Mouse (Mus musculus) cerebellum, adult 18-20 months (tissue): ENCODE results near the gene Hdac5.

Experiments
- DNase-seq, 2 experiments: peaks; one replicate each; pipeline ENCODE4 v3.0.0; 2021

Hdac5 gene

GRCm38 (mm10) chr11:102214430-102215156 is 15.4 kb downstream of the Hdac5 start:
- DNase-seq = peak; percentile 4 to 54

GRCm38 (mm10) chr11:102211936-102212341 is 18.0 kb downstream of the Hdac5 start:
- DNase-seq = no peak

GRCm38 (mm10) chr11:102211011-102211410 is 19.0 kb downstream of the Hdac5 start:
- DNase-seq = no peak

- no peak for DNase-seq
Measured at GRCm38 (mm10) chr11:102210185-102210584, 19.8 kb downstream of the Hdac5 start.

GRCm38 (mm10) chr11:102209742-102210141 is 20.2 kb downstream of the Hdac5 start:
- peak; percentile 70 to 78 for DNase-seq

GRCm38 (mm10) chr11:102208846-102209245 is 21.1 kb downstream of the Hdac5 start:
- DNase-seq = no peak

GRCm38 (mm10) chr11:102207825-102208777 is 21.9 kb downstream of the Hdac5 start:
- no peak for DNase-seq

- no peak for DNase-seq
Measured at GRCm38 (mm10) chr11:102206481-102206880, 23.5 kb downstream of the Hdac5 start.

GRCm38 (mm10) chr11:102201408-102201821 is 28.6 kb downstream of the Hdac5 start:
- no peak for DNase-seq

- no peak for DNase-seq
Measured at GRCm38 (mm10) chr11:102199856-102200255, 30.1 kb downstream of the Hdac5 start.

- no peak for DNase-seq
Measured at GRCm38 (mm10) chr11:102198245-102198644, 31.7 kb downstream of the Hdac5 start.

GRCm38 (mm10) chr11:102196018-102196797 is 33.8 kb downstream of the Hdac5 start:
- peak; percentile 44 to 46 for DNase-seq

GRCm38 (mm10) chr11:102193657-102194440 is 36.1 kb downstream of the Hdac5 start:
- no peak for DNase-seq

- DNase-seq = no peak
Measured at GRCm38 (mm10) chr11:102190848-102191247, 39.1 kb downstream of the Hdac5 start.

GRCm38 (mm10) chr11:102189461-102190436 is 40.2 kb downstream of the Hdac5 start, which contains the start of gene G6pc3:
G6pc3 (plus strand) TSS chr11:102189620.
- DNase-seq = peak; percentile 89

- no peak for DNase-seq
Measured at GRCm38 (mm10) chr11:102188980-102189379, 41.0 kb downstream of the Hdac5 start.

- no peak for DNase-seq
Measured at GRCm38 (mm10) chr11:102186235-102186634, 43.7 kb downstream of the Hdac5 start.

- DNase-seq = no peak
Measured at GRCm38 (mm10) chr11:102185677-102186076, 44.3 kb downstream of the Hdac5 start.

- peak; percentile 97 to 98 for DNase-seq
Measured at GRCm38 (mm10) chr11:102184646-102185495, 45.1 kb downstream of the Hdac5 start, which contains the start of gene Lsm12. Lsm12 (minus strand) TSS chr11:102185296.

- no peak for DNase-seq
Measured at GRCm38 (mm10) chr11:102184253-102184645, 45.7 kb downstream of the Hdac5 start.
